ENCODE assay signal across 20 mouse cellular contexts in the genomic region with DNA sequence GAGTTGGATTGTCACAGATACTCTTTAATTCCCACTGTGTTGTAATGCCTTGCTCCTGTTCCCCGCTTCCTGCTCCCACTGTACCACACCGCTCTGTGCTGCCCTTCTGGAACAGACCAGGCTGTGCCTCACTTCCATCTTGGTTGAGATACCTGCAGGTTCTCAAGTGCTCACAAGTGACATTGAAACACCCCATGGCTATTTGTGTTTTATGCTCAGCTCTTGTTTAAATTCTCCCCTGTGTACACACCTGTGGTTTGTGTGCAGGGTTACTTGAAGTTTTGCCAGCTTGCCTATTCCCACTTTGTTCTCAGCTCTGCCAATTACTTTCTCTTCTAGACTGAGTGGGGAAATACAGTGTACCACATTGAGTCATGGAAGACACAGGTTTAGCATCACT.
"Had no signal": no experiment of that assay in that cellular context is flagged by ENCODE, and none has a peak within 500 bp of the region (broad histone marks: within the 10 kb centered on the region; RNA-seq: fewer than 3 reads in every experiment).

No protein-coding gene starts in this region.

- H3K27ac ChIP-seq: liver, embryonic 13.5 days; liver, embryonic 15.5 days; midbrain, embryonic 10.5 days; midbrain, embryonic 12.5 days; neural tube, embryonic 13.5 days; neural tube, embryonic 15.5 days had no signal

- H3K9me3 ChIP-seq: liver, embryonic 13.5 days; liver, embryonic 15.5 days; midbrain, embryonic 10.5 days; midbrain, embryonic 12.5 days; neural tube, embryonic 13.5 days; neural tube, embryonic 15.5 days had no signal

- H3K27me3 ChIP-seq: liver, embryonic 13.5 days; liver, embryonic 15.5 days; midbrain, embryonic 12.5 days; neural tube, embryonic 13.5 days; neural tube, embryonic 15.5 days had no signal

- H3K9ac ChIP-seq: liver, embryonic 13.5 days; liver, embryonic 15.5 days; liver, postnatal 0 days; midbrain, embryonic 12.5 days; neural tube, embryonic 13.5 days; neural tube, embryonic 15.5 days had no signal

- H3K4me1 ChIP-seq: liver, embryonic 13.5 days; liver, embryonic 15.5 days; midbrain, embryonic 10.5 days; midbrain, embryonic 12.5 days; neural tube, embryonic 13.5 days; neural tube, embryonic 15.5 days had no signal

- H3K4me2 ChIP-seq: liver, embryonic 11.5 days; liver, embryonic 13.5 days; liver, embryonic 15.5 days; midbrain, embryonic 12.5 days; neural tube, embryonic 13.5 days; neural tube, embryonic 15.5 days had no signal

- H3K4me3 ChIP-seq: liver, embryonic 13.5 days; liver, embryonic 15.5 days; midbrain, embryonic 10.5 days; midbrain, embryonic 12.5 days; myocyte; neural tube, embryonic 13.5 days; neural tube, embryonic 15.5 days had no signal

- ATAC-seq: liver, postnatal 0 days; midbrain, embryonic 16.5 days had no signal

- DNase-seq: liver; liver, embryonic 13.5 days; liver, postnatal 0 days; midbrain, embryonic 14.5 days; retina, postnatal 1 day; right cerebral cortex, adult 18-20 months; right cerebral cortex, postnatal 25 days; right cerebral cortex, postnatal 4 days; spleen, adult 18-20 months; thymus, adult 18-20 months; thymus, postnatal 14 days; thymus, postnatal 36 days had no signal
